Mouse (Mus musculus): Measurements from ENCODE around the gene Mst1r. TPM values are rescaled to one million over a fixed set of nuclear protein-coding genes. Genes with fewer than 3 reads are reported as not detected.

Mst1r gene
- polyA plus RNA-seq (2012; rRNA removed), result 1.8 and 2.7 TPM in 2 replicates

DNA sequence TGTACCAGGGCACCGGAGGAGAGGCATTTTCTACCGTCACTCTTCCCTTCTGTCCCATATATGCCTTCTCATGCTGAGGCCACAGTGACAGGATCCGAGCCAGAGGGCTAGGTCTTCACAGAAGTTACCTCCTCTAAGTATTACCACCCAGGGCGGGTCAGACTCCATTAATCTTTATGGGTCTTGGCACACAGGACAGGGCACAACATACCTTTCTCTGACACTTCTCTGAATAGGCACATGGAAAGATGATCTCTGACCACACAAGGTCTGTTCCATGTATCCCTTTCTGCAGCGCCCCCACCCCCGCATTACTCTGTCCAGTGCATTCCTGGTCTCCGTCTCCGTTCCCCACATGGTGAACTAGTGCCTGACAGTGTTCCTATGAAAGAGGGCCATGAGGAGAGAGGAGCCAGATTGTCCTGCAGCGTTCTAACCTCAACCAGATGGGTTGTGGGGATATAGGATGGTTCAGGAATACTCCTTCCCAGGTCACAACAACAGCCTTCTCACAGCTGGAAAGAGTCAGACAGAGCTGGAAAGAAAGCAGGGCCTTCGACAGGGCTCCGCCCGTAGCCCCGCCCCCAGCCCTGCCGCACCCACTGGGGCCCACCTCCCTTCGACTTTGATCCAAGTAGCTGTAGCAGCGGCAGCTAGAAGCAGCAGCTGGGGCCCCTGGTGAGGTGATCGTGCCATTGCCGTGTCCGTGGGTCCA lies at the start of gene Mst1r:
Gene Mst1r (plus strand): TSS at position 622 of the 715 bp plus-strand sequence.
- no peaks in the 10 kb centered on the region for H3K27me3 ChIP-seq (ENCODE audit: control insufficient read depth, insufficient read depth, low read length)
- WGBS, result 39% methylated on average over 19 of the region's 19 CpGs
- H3K27ac ChIP-seq (ENCODE audit: insufficient read depth, low read length), result no peak within 1 kb of the TSS
- TF ChIP-seq POLR2A (IDR thresholded peaks at IDR 0.05; ENCODE audit: low read depth, low read length) (no peak), CTCF (IDR thresholded peaks at IDR 0.05; ENCODE audit: extremely low read depth, insufficient read depth, insufficient read length, insufficient replicate concordance) (no peak)
- DNase-seq (ENCODE audit: low read depth in 1 of 2, low spot score in 2 of 2), result no peak
- no peaks in the 10 kb centered on the region for H3K4me1 ChIP-seq (ENCODE audit: control insufficient read depth, insufficient read depth, insufficient read length)
- no peak within 1 kb of the TSS for H3K4me3 ChIP-seq (ENCODE audit: extremely low read depth, insufficient read depth, insufficient read length)
- peaks cover 6% of the 10 kb centered on the region; the same call in 1 of the 2 replicates for H3K36me3 ChIP-seq (ENCODE audit: control insufficient read depth, insufficient read depth, low read length)

DNA sequence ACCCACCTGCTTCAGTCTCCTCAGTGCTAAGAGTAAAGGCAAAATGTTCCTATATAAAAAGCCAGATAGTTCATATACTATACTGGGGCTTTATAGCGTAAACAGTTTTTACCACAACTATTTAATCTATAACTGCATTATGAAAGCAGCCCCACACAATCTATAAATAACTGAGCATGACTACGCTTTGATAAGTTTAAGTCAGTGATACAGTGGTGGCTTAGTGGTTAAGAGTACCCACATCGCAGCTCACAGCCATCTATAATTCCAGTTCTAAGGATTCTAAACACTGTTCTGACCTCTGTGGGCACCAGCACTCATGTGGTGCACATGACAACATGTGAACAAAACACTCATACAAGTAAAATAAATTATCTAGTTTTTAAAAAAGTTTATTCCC lies 48.3 kb upstream of the Mst1r start:
- H3K27ac ChIP-seq (ENCODE audit: insufficient read depth, low read length), result no peak overlapping the region
- TF ChIP-seq POLR2A (IDR thresholded peaks at IDR 0.05; ENCODE audit: low read depth, low read length), result no peak
- TF ChIP-seq CTCF (IDR thresholded peaks at IDR 0.05; ENCODE audit: extremely low read depth, insufficient read depth, insufficient read length, insufficient replicate concordance), result no peak
- H3K36me3 ChIP-seq (ENCODE audit: control insufficient read depth, insufficient read depth, low read length), result peaks cover 6% of the 10 kb centered on the region
- WGBS, result 87% methylated on average over 3 of the region's 3 CpGs
- H3K27me3 ChIP-seq (ENCODE audit: control insufficient read depth, insufficient read depth, low read length), result no peaks in the 10 kb centered on the region
- H3K4me3 ChIP-seq (ENCODE audit: extremely low read depth, insufficient read depth, insufficient read length), result no peak overlapping the region
- H3K4me1 ChIP-seq (ENCODE audit: control insufficient read depth, insufficient read depth, insufficient read length), result peaks cover 4% of the 10 kb centered on the region; the same call in 1 of the 2 replicates
- no peak for DNase-seq (ENCODE audit: low read depth in 1 of 2, low spot score in 2 of 2)

DNA sequence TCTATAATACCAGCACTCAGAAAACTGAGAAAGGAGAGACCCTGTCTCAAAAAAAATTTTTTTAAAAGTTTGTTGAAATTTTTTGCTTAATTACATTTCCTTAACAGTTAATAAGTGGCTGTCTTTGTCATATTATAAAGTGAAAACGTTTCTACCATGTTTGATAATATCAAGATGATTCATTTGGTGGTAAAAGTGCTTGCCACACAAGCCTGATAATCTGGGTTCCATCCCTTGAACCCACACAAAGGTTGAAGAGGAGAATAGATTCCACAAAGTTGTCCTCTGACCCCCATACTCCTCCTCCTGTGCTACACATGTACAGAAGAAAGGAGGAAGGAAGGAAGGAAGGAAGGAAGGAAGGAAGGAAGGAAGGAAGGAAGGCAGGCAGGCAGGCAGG lies 42.2 kb upstream of the Mst1r start:
- DNase-seq (ENCODE audit: low read depth in 1 of 2, low spot score in 2 of 2), result no peak
- 37% methylated on average over 1 of the region's 1 CpGs for WGBS
- Histone ChIP-seq H3K36me3 (ENCODE audit: control insufficient read depth, insufficient read depth, low read length) (peaks cover 2% of the 10 kb centered on the region; the same call in 1 of the 2 replicates), H3K4me1 (ENCODE audit: control insufficient read depth, insufficient read depth, insufficient read length) (peaks cover 6% of the 10 kb centered on the region), H3K4me3 (ENCODE audit: extremely low read depth, insufficient read depth, insufficient read length) (no peak overlapping the region), H3K27me3 (ENCODE audit: control insufficient read depth, insufficient read depth, low read length) (no peaks in the 10 kb centered on the region), H3K27ac (ENCODE audit: insufficient read depth, low read length) (no peak overlapping the region)
- no peak for TF ChIP-seq POLR2A (IDR thresholded peaks at IDR 0.05; ENCODE audit: low read depth, low read length)
- no peak for TF ChIP-seq CTCF (IDR thresholded peaks at IDR 0.05; ENCODE audit: extremely low read depth, insufficient read depth, insufficient read length, insufficient replicate concordance)

DNA sequence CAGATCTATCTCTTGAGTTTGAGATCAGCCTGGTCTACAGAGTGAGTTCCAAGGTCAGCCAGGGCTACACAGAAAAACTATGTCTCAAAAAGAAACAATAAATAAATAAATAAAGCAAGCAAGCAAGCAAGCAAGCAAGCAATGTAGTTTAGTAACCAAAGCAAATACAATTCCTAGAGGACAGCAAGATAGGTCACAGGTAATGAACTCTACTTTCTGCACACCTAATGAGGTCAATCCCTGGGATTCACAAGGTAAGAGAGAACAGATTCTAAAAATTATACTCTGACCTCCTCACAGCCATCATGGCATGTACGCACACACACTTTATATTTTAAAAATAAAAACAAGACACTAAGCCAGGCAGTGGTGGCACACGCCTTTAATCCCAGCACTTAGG lies 40.6 kb upstream of the Mst1r start:
- Histone ChIP-seq H3K27ac (ENCODE audit: insufficient read depth, low read length) (no peak overlapping the region), H3K27me3 (ENCODE audit: control insufficient read depth, insufficient read depth, low read length) (no peaks in the 10 kb centered on the region), H3K4me1 (ENCODE audit: control insufficient read depth, insufficient read depth, insufficient read length) (peaks cover 6% of the 10 kb centered on the region), H3K36me3 (ENCODE audit: control insufficient read depth, insufficient read depth, low read length) (no peaks in the 10 kb centered on the region; the same call in 1 of the 2 replicates), H3K4me3 (ENCODE audit: extremely low read depth, insufficient read depth, insufficient read length) (no peak overlapping the region)
- TF ChIP-seq POLR2A (IDR thresholded peaks at IDR 0.05; ENCODE audit: low read depth, low read length), result no peak
- TF ChIP-seq CTCF (IDR thresholded peaks at IDR 0.05; ENCODE audit: extremely low read depth, insufficient read depth, insufficient read length, insufficient replicate concordance), result no peak
- DNase-seq (ENCODE audit: low read depth in 1 of 2, low spot score in 2 of 2), result no peak
- WGBS, result 94% methylated on average over 2 of the region's 2 CpGs

DNA sequence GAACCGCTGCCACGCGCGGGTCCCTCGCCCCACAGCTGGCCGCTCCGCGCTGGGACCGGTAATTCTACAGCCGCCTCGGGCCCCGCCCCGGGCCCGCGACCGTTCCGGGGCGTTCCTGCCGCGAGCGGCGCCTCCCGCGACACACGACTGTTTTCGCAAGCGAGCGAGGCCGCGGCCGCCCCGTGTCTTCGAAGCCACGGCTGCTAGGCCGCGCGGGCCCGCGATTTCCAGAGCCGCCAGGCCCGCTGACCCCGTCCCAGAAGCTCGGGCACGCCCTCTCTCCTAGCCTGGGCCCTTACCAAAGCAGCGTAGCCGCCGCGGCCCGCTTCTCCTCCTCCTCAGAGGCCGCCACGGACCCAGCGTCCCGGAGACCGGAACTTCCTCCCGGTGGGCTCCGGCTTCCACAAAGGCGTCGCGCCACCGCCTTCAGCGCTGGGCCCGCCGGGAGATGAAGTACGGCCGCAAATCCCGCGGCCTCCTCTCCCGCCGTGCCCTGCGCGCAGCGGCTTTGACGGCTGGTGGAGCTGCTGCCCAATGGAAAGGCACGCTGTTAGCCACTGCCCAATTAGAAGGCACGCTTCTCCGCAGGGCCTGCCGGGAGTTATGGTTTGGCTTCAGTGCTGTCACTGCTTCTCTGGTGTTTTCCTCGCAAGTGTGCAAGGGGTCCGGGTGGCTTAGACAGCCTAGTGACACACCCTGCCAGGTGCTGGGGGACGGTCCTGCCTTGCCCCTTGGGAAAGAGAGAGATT lies 34.1 kb upstream of the Mst1r start:
- peak overlapping the region; percentile 94 for H3K27ac ChIP-seq (ENCODE audit: insufficient read depth, low read length)
- no peaks in the 10 kb centered on the region for H3K36me3 ChIP-seq (ENCODE audit: control insufficient read depth, insufficient read depth, low read length)
- DNase-seq (ENCODE audit: low read depth in 1 of 2, low spot score in 2 of 2), result peak; percentile 80 to 92
- peak overlapping the region; percentile 74 for H3K4me3 ChIP-seq (ENCODE audit: extremely low read depth, insufficient read depth, insufficient read length)
- no peaks in the 10 kb centered on the region for H3K27me3 ChIP-seq (ENCODE audit: control insufficient read depth, insufficient read depth, low read length)
- H3K4me1 ChIP-seq (ENCODE audit: control insufficient read depth, insufficient read depth, insufficient read length), result peaks cover 2% of the 10 kb centered on the region; the same call in 1 of the 2 replicates
- TF ChIP-seq CTCF (IDR thresholded peaks at IDR 0.05; ENCODE audit: extremely low read depth, insufficient read depth, insufficient read length, insufficient replicate concordance) (no peak), POLR2A (IDR thresholded peaks at IDR 0.05; ENCODE audit: low read depth, low read length) (peak; percentile 74)
- under 1% methylated on average over 80 of the region's 80 CpGs for WGBS

DNA sequence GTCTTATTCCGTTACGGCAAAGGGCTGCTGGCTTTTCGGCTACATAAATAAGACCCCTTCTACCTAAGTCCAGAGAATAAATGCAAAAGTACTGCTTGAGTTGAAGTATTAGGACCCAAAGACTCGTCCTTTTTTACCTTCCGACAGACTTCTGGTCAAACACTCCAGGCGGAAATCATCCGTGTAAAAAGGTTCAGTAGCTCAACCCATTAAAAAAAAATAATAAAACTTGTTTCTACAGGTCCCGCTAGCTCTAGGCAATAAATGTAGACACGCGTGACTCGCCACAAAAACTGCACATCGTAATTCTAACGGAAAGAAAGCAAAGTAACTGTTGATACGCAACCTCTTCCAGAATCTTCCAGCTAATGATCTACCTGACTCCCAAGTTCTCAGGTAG lies 33.5 kb upstream of the Mst1r start, which contains the start of gene Rbm6:
Gene Rbm6 (minus strand): TSS at position 101 of the 400 bp plus-strand sequence.
- H3K27ac ChIP-seq (ENCODE audit: insufficient read depth, low read length), result peak within 1 kb of the TSS; percentile 94
- H3K36me3 ChIP-seq (ENCODE audit: control insufficient read depth, insufficient read depth, low read length), result no peaks in the 10 kb centered on the region
- DNase-seq (ENCODE audit: low read depth in 1 of 2, low spot score in 2 of 2), result no peak
- H3K4me3 ChIP-seq (ENCODE audit: extremely low read depth, insufficient read depth, insufficient read length), result peak within 1 kb of the TSS; percentile 74
- TF ChIP-seq CTCF (IDR thresholded peaks at IDR 0.05; ENCODE audit: extremely low read depth, insufficient read depth, insufficient read length, insufficient replicate concordance), result no peak
- TF ChIP-seq POLR2A (IDR thresholded peaks at IDR 0.05; ENCODE audit: low read depth, low read length), result no peak
- 6% methylated on average over 14 of the region's 14 CpGs for WGBS
- no peaks in the 10 kb centered on the region for H3K27me3 ChIP-seq (ENCODE audit: control insufficient read depth, insufficient read depth, low read length)
- H3K4me1 ChIP-seq (ENCODE audit: control insufficient read depth, insufficient read depth, insufficient read length), result peaks cover 2% of the 10 kb centered on the region; the same call in 1 of the 2 replicates
